Comparison of ENCODE assay signal across 8 mouse cellular contexts in genomic region chr11:55497885-55498284, GRCm38 (mm10). TPM values are rescaled to one million over a fixed set of nuclear protein-coding genes. Genes with fewer than 3 reads are reported as not detected.
DNase-seq lines count a peak whose midpoint lies in the region; ATAC-seq lines count a peak whose summit lies in the region.

No protein-coding gene starts in this region.

- H3K4me2 ChIP-seq in hindbrain, embryonic 11.5 days (replicated peaks; ENCODE audit: low read depth, low read length) = no peak overlapping the region
- no peak overlapping the region for H3K4me2 ChIP-seq in hindbrain, embryonic 12.5 days (replicated peaks)
- H3K4me2 ChIP-seq in intestine, embryonic 14.5 days (ENCODE audit: low read length) = no peak overlapping the region
- no peak overlapping the region for H3K4me2 ChIP-seq in liver, embryonic 11.5 days
- H3K4me2 ChIP-seq in neural tube, embryonic 15.5 days = no peak overlapping the region

- no peak for ATAC-seq in hindbrain, embryonic 11.5 days (ENCODE audit: low FRiP score)
- ATAC-seq in hindbrain, embryonic 12.5 days (ENCODE audit: low FRiP score) = no peak
- peak; percentile 45; the same call in 1 of the 2 replicates for ATAC-seq in intestine, embryonic 14.5 days (replicated peaks; ENCODE audit: low FRiP score, low TSS enrichment, low read depth)
- ATAC-seq in liver, embryonic 11.5 days (replicated peaks; ENCODE audit: low FRiP score) = peak; percentile 48
- ATAC-seq in neural tube, embryonic 15.5 days (ENCODE audit: low FRiP score) = peak; percentile 55; the same call in 1 of the 2 replicates

- peaks cover 12% of the 10 kb centered on the region; the same call in 1 of the 2 replicates for H3K36me3 ChIP-seq in hindbrain, embryonic 11.5 days (ENCODE audit: control insufficient read depth, insufficient read depth, low read length)
- peaks cover 86% of the 10 kb centered on the region for H3K36me3 ChIP-seq in hindbrain, embryonic 12.5 days
- peaks cover 98% of the 10 kb centered on the region for H3K36me3 ChIP-seq in intestine, embryonic 14.5 days (ENCODE audit: control insufficient read depth, insufficient read depth, low read length)
- peaks cover 54% of the 10 kb centered on the region for H3K36me3 ChIP-seq in liver, embryonic 11.5 days (ENCODE audit: control insufficient read depth, insufficient read depth, low read length)
- H3K36me3 ChIP-seq in neural tube, embryonic 15.5 days = peaks cover 81% of the 10 kb centered on the region

- no peak overlapping the region for H3K4me3 ChIP-seq in hindbrain, embryonic 11.5 days (ENCODE audit: low read depth, low read length)
- no peak overlapping the region for H3K4me3 ChIP-seq in hindbrain, embryonic 12.5 days
- H3K4me3 ChIP-seq in intestine, embryonic 14.5 days (ENCODE audit: low read depth, low read length) = no peak overlapping the region
- H3K4me3 ChIP-seq in liver, embryonic 11.5 days (ENCODE audit: low read depth, low read length) = no peak overlapping the region
- H3K4me3 ChIP-seq in neural tube, embryonic 15.5 days (replicated peaks) = no peak overlapping the region

- no peaks in the 10 kb centered on the region for H3K27me3 ChIP-seq in hindbrain, embryonic 11.5 days (ENCODE audit: control insufficient read depth, insufficient read depth, low read length)
- no peaks in the 10 kb centered on the region for H3K27me3 ChIP-seq in hindbrain, embryonic 12.5 days
- no peaks in the 10 kb centered on the region for H3K27me3 ChIP-seq in intestine, embryonic 14.5 days (replicated peaks; ENCODE audit: control insufficient read depth, insufficient read depth, low read length)
- H3K27me3 ChIP-seq in liver, embryonic 11.5 days (replicated peaks; ENCODE audit: control insufficient read depth, insufficient read depth, low read length) = no peaks in the 10 kb centered on the region
- no peaks in the 10 kb centered on the region for H3K27me3 ChIP-seq in neural tube, embryonic 15.5 days (replicated peaks)

- H3K9me3 ChIP-seq in hindbrain, embryonic 11.5 days (ENCODE audit: control insufficient read depth, low read length) = no peaks in the 10 kb centered on the region
- H3K9me3 ChIP-seq in hindbrain, embryonic 12.5 days (replicated peaks) = no peaks in the 10 kb centered on the region
- H3K9me3 ChIP-seq in intestine, embryonic 14.5 days (ENCODE audit: control insufficient read depth, low read length) = no peaks in the 10 kb centered on the region
- no peaks in the 10 kb centered on the region for H3K9me3 ChIP-seq in liver, embryonic 11.5 days (ENCODE audit: control insufficient read depth, low read length)
- no peaks in the 10 kb centered on the region for H3K9me3 ChIP-seq in neural tube, embryonic 15.5 days (replicated peaks)

- 74% methylated on average over 5 of the region's 5 CpGs for WGBS in hindbrain, embryonic 11.5 days
- 71% methylated on average over 5 of the region's 5 CpGs for WGBS in hindbrain, embryonic 12.5 days
- WGBS in intestine, embryonic 14.5 days = 45% methylated on average over 5 of the region's 5 CpGs
- WGBS in liver, embryonic 11.5 days = 53% methylated on average over 5 of the region's 5 CpGs
- 71% methylated on average over 5 of the region's 5 CpGs for WGBS in neural tube, embryonic 15.5 days

- H3K4me1 ChIP-seq in hindbrain, embryonic 11.5 days (replicated peaks; ENCODE audit: control insufficient read depth, insufficient read depth, low read length) = no peaks in the 10 kb centered on the region
- H3K4me1 ChIP-seq in hindbrain, embryonic 12.5 days = no peaks in the 10 kb centered on the region
- no peaks in the 10 kb centered on the region for H3K4me1 ChIP-seq in intestine, embryonic 14.5 days (replicated peaks; ENCODE audit: control insufficient read depth, insufficient read depth, low read length)
- no peaks in the 10 kb centered on the region for H3K4me1 ChIP-seq in liver, embryonic 11.5 days (replicated peaks; ENCODE audit: control insufficient read depth, insufficient read depth, low read length)
- H3K4me1 ChIP-seq in neural tube, embryonic 15.5 days = no peaks in the 10 kb centered on the region

- H3K27ac ChIP-seq in hindbrain, embryonic 11.5 days (ENCODE audit: low read depth, low read length) = no peak overlapping the region
- no peak overlapping the region for H3K27ac ChIP-seq in hindbrain, embryonic 12.5 days
- H3K27ac ChIP-seq in intestine, embryonic 14.5 days (ENCODE audit: low read depth) = no peak overlapping the region
- H3K27ac ChIP-seq in liver, embryonic 11.5 days (ENCODE audit: low read depth, low read length) = no peak overlapping the region
- H3K27ac ChIP-seq in neural tube, embryonic 15.5 days (replicated peaks) = no peak overlapping the region

- H3K9ac ChIP-seq in hindbrain, embryonic 11.5 days (ENCODE audit: low read depth, low read length) = no peak overlapping the region
- no peak overlapping the region for H3K9ac ChIP-seq in hindbrain, embryonic 12.5 days
- H3K9ac ChIP-seq in intestine, embryonic 14.5 days (ENCODE audit: low read length) = no peak overlapping the region
- no peak overlapping the region for H3K9ac ChIP-seq in liver, embryonic 11.5 days (ENCODE audit: low read depth, low read length)
- H3K9ac ChIP-seq in neural tube, embryonic 15.5 days (replicated peaks) = no peak overlapping the region

- DNase-seq in hindbrain, embryonic 11.5 days (ENCODE audit: low spot score) = peak; percentile 69
- peak; percentile 30 for DNase-seq in T-cell, adult 2 months (ENCODE audit: low spot score)
- DNase-seq in embryo, embryonic 10.5 days (ENCODE audit: low spot score) = peak; percentile 76
- DNase-seq in intestine, embryonic 14.5 days (ENCODE audit: low spot score) = peak; percentile 62
- DNase-seq in liver, embryonic 11.5 days (ENCODE audit: low spot score) = no peak
- DNase-seq in gastrocnemius, postnatal 4 days (ENCODE audit: low spot score in 2 of 2) = no peak

RNA-seq across cellular contexts. Expression of gene G3bp1, which starts 28.4 kb away (rescaled TPM):
- 199 and 220 TPM in 2 replicates for polyA plus RNA-seq in hindbrain, embryonic 11.5 days (2014; fragmentation: Nextera tagmentation; extraction: Ambion mirVana)
- polyA plus RNA-seq in hindbrain, embryonic 12.5 days (2016; fragmentation: Nextera tagmentation; extraction: Ambion mirVana) = 184 and 189 TPM in 2 replicates
- 198 and 212 TPM in 2 replicates for polyA plus RNA-seq in intestine, embryonic 14.5 days (2014; fragmentation: Nextera tagmentation; extraction: Ambion mirVana)
- 204 and 223 TPM in 2 replicates for polyA plus RNA-seq in liver, embryonic 11.5 days (2014; fragmentation: Nextera tagmentation; extraction: Ambion mirVana)
- polyA plus RNA-seq in neural tube, embryonic 15.5 days (2015; fragmentation: Nextera tagmentation; extraction: Ambion mirVana) = 91.5 and 115 TPM in 2 replicates
- 10 to 100 TPM; 77.3 TPM for total RNA-seq in gastrocnemius, postnatal 4 days (2021)

RNA-seq across cellular contexts. Expression of gene Atox1, which starts 36.8 kb away (rescaled TPM):
- polyA plus RNA-seq in hindbrain, embryonic 11.5 days (2014; fragmentation: Nextera tagmentation; extraction: Ambion mirVana) = 248 and 262 TPM in 2 replicates
- polyA plus RNA-seq in hindbrain, embryonic 12.5 days (2016; fragmentation: Nextera tagmentation; extraction: Ambion mirVana) = 236 and 284 TPM in 2 replicates
- polyA plus RNA-seq in intestine, embryonic 14.5 days (2014; fragmentation: Nextera tagmentation; extraction: Ambion mirVana) = 400 and 443 TPM in 2 replicates
- 243 and 270 TPM in 2 replicates for polyA plus RNA-seq in liver, embryonic 11.5 days (2014; fragmentation: Nextera tagmentation; extraction: Ambion mirVana)
- 303 and 338 TPM in 2 replicates for polyA plus RNA-seq in neural tube, embryonic 15.5 days (2015; fragmentation: Nextera tagmentation; extraction: Ambion mirVana)
- total RNA-seq in gastrocnemius, postnatal 4 days (2021) = 10 to 100 TPM; 87.6 to 95.6 TPM

Comparison
In these comparisons a context has a peak if more than half of its experiments do, and no peak if none do; other contexts are left out.
1. ATAC-seq: peak in intestine, embryonic 14.5 days (single experiment), liver, embryonic 11.5 days (single experiment) and neural tube, embryonic 15.5 days (single experiment); none in hindbrain, embryonic 11.5 days (single experiment) and hindbrain, embryonic 12.5 days (single experiment).
2. DNase-seq: peak in hindbrain, embryonic 11.5 days (single experiment), T-cell, adult 2 months (single experiment), embryo, embryonic 10.5 days (single experiment) and intestine, embryonic 14.5 days (single experiment); none in liver, embryonic 11.5 days (single experiment) and gastrocnemius, postnatal 4 days (0 of 2).